Comparison of ENCODE assay signal across 14 mouse cellular contexts in the genomic region with DNA sequence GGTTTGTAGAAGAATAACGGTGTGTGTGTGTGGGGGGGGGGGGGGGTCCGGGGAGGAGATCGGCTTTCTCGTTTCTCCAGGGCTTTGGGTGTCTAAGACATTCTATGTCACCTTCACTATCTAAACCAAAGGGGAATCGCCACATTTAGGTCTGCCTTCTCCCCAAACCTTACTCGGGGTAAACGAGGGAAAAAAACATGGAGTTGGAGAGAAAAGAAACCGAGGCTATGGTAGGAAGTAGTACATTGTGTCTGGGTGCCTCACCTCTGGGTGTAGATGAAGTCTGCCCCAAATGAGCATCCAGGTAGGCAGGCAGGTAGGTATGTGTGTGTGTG. TPM values are rescaled to one million over a fixed set of nuclear protein-coding genes. Genes with fewer than 3 reads are reported as not detected.
DNase-seq lines count a peak whose midpoint lies in the region; ATAC-seq and TF ChIP-seq lines count a peak whose summit lies in the region.
"Had no signal": no experiment of that assay in that cellular context is flagged by ENCODE, and none has a peak within 500 bp of the region (broad histone marks: within the 10 kb centered on the region; RNA-seq: fewer than 3 reads in every experiment).

No protein-coding gene starts in this region.

- H3K9me3 ChIP-seq in neural tube, embryonic 11.5 days (ENCODE audit: control insufficient read depth, low read length) = no peaks in the 10 kb centered on the region
- no peaks in the 10 kb centered on the region for H3K9me3 ChIP-seq in forebrain, postnatal 0 days (ENCODE audit: low read length)
- no peaks in the 10 kb centered on the region for H3K9me3 ChIP-seq in limb, embryonic 14.5 days (ENCODE audit: control insufficient read depth, low read length)
- no peaks in the 10 kb centered on the region for H3K9me3 ChIP-seq in neural tube, embryonic 15.5 days (replicated peaks)
- H3K9me3 ChIP-seq: G1E; heart, embryonic 15.5 days had no signal

- H3K4me1 ChIP-seq in neural tube, embryonic 11.5 days (ENCODE audit: control insufficient read depth, insufficient read depth, low read length) = peaks cover 32% of the 10 kb centered on the region
- peaks cover 34% of the 10 kb centered on the region for H3K4me1 ChIP-seq in forebrain, postnatal 0 days (ENCODE audit: insufficient read depth)
- peaks cover 9% of the 10 kb centered on the region for H3K4me1 ChIP-seq in limb, embryonic 14.5 days (ENCODE audit: control insufficient read depth, insufficient read depth, low read length)
- H3K4me1 ChIP-seq in neural tube, embryonic 15.5 days = peaks cover 70% of the 10 kb centered on the region

- 0 out of 2 replicates have a peak, but pooled peaks cover 6% of the 10 kb centered on the region for H3K27me3 ChIP-seq in neural tube, embryonic 11.5 days (ENCODE audit: control insufficient read depth, insufficient read depth, low read length)
- no peaks in the 10 kb centered on the region for H3K27me3 ChIP-seq in forebrain, postnatal 0 days (ENCODE audit: insufficient read depth, low read length)
- peaks cover 32% of the 10 kb centered on the region for H3K27me3 ChIP-seq in limb, embryonic 14.5 days (ENCODE audit: control insufficient read depth, insufficient read depth, low read length)
- no peaks in the 10 kb centered on the region; the same call in 1 of the 2 replicates for H3K27me3 ChIP-seq in neural tube, embryonic 15.5 days (replicated peaks)

- H3K27ac ChIP-seq in neural tube, embryonic 11.5 days (ENCODE audit: low read depth, low read length) = 0 out of 2 replicates have a peak overlapping the region, but pooled peaks have one; percentile 45
- H3K27ac ChIP-seq in forebrain, postnatal 0 days (ENCODE audit: low read depth, low read length) = peak overlapping the region; percentile 89
- H3K27ac ChIP-seq in limb, embryonic 14.5 days (replicated peaks; ENCODE audit: low read depth, low read length) = no peak overlapping the region
- peak overlapping the region; percentile 84 for H3K27ac ChIP-seq in neural tube, embryonic 15.5 days (replicated peaks)
- H3K27ac ChIP-seq: heart, embryonic 15.5 days had no signal

- peak overlapping the region; percentile 46 for H3K4me3 ChIP-seq in neural tube, embryonic 11.5 days (ENCODE audit: low read depth, low read length)
- H3K4me3 ChIP-seq in forebrain, postnatal 0 days (ENCODE audit: low read depth, low read length) = peak overlapping the region; percentile 56
- 0 out of 2 replicates have a peak overlapping the region, but pooled peaks have one; percentile 1 for H3K4me3 ChIP-seq in limb, embryonic 14.5 days (replicated peaks; ENCODE audit: low read length)
- H3K4me3 ChIP-seq in neural tube, embryonic 15.5 days (replicated peaks) = peak overlapping the region; percentile 47
- H3K4me3 ChIP-seq: heart, embryonic 15.5 days had no signal

- no peak for TF ChIP-seq POLR2A in limb, embryonic 14.5 days (IDR thresholded peaks at IDR 0.05; ENCODE audit: borderline replicate concordance, extremely low read depth, insufficient read depth, insufficient read length)

- 19% methylated on average over 8 of the region's 8 CpGs for WGBS in neural tube, embryonic 11.5 days
- 1% methylated on average over 8 of the region's 8 CpGs for WGBS in forebrain, postnatal 0 days
- WGBS in limb, embryonic 14.5 days = 10% methylated on average over 8 of the region's 8 CpGs
- 4% methylated on average over 8 of the region's 8 CpGs for WGBS in neural tube, embryonic 15.5 days

- H3K36me3 ChIP-seq in neural tube, embryonic 11.5 days (ENCODE audit: control insufficient read depth, insufficient read depth, low read length) = no peaks in the 10 kb centered on the region
- H3K36me3 ChIP-seq in forebrain, postnatal 0 days (ENCODE audit: insufficient read depth) = peaks cover 4% of the 10 kb centered on the region
- H3K36me3 ChIP-seq in limb, embryonic 14.5 days (ENCODE audit: control insufficient read depth, insufficient read depth, low read length) = no peaks in the 10 kb centered on the region
- H3K36me3 ChIP-seq in neural tube, embryonic 15.5 days = no peaks in the 10 kb centered on the region
- H3K36me3 ChIP-seq: G1E; heart, embryonic 15.5 days had no signal

- H3K9ac ChIP-seq in neural tube, embryonic 11.5 days (ENCODE audit: low read length) = peak overlapping the region; percentile 51
- H3K9ac ChIP-seq in forebrain, postnatal 0 days = peak overlapping the region; percentile 74
- no peak overlapping the region for H3K9ac ChIP-seq in limb, embryonic 14.5 days (ENCODE audit: low read depth, low read length, severe bottlenecking)
- H3K9ac ChIP-seq in neural tube, embryonic 15.5 days (replicated peaks) = peak overlapping the region; percentile 69
- H3K9ac ChIP-seq: heart, embryonic 15.5 days had no signal

- ATAC-seq in neural tube, embryonic 11.5 days (ENCODE audit: insufficient read depth, low FRiP score, low TSS enrichment) = no peak
- no peak for ATAC-seq in forebrain, postnatal 0 days
- no peak for ATAC-seq in limb, embryonic 14.5 days (ENCODE audit: low FRiP score, low read depth)
- no peak for ATAC-seq in neural tube, embryonic 15.5 days (ENCODE audit: low FRiP score)

- TF ChIP-seq CTCF in forebrain, postnatal 0 days (IDR thresholded peaks at IDR 0.05; ENCODE audit: low read depth) = no peak

- peak overlapping the region; percentile 78 for H3K4me2 ChIP-seq in neural tube, embryonic 11.5 days (ENCODE audit: low read depth)
- H3K4me2 ChIP-seq in forebrain, postnatal 0 days (ENCODE audit: low read depth) = peak overlapping the region; percentile 62
- no peak overlapping the region for H3K4me2 ChIP-seq in limb, embryonic 14.5 days (replicated peaks; ENCODE audit: low read depth, low read length, severe bottlenecking)
- peak overlapping the region; percentile 59 for H3K4me2 ChIP-seq in neural tube, embryonic 15.5 days
- H3K4me2 ChIP-seq: heart, embryonic 15.5 days had no signal

- no peak for DNase-seq in neural tube, embryonic 11.5 days (ENCODE audit: low spot score)
- DNase-seq in neural tube, embryonic 10.5 days (ENCODE audit: extremely low spot score, low spot score) = no peak
- DNase-seq in forebrain, postnatal 0 days = peak; percentile 58
- no peak for DNase-seq in limb, embryonic 14.5 days (ENCODE audit: low spot score)
- DNase-seq in adipocyte (ENCODE audit: low spot score) = no peak
- DNase-seq in c-Kit-positive CD71-positive TER-119-positive erythroid progenitor cells, embryonic 14.5 days (ENCODE audit: low spot score) = no peak
- no peak for DNase-seq in yolk sac, embryonic 10.5 days (ENCODE audit: low spot score)
- DNase-seq: B cell, adult 2 months; gastrocnemius, postnatal 25 days; kidney, adult 2 months; thymus, postnatal 25 days had no signal

RNA-seq across cellular contexts. Expression of gene Aen, which starts 12.0 kb away (rescaled TPM):
- polyA plus RNA-seq in neural tube, embryonic 11.5 days (2014; fragmentation: Nextera tagmentation; extraction: Ambion mirVana) = 49.1 and 52.5 TPM in 2 replicates
- total RNA-seq in forebrain, postnatal 0 days (2014; rRNA removed) = 40.5 and 43.1 TPM in 2 replicates
- polyA plus RNA-seq in forebrain, postnatal 0 days (2015; fragmentation: Nextera tagmentation; extraction: Ambion mirVana) = 57.7 and 58.9 TPM in 2 replicates
- 26.1 and 29.2 TPM in 2 replicates for polyA plus RNA-seq in limb, embryonic 14.5 days (2012; rRNA removed)
- polyA plus RNA-seq in limb, embryonic 14.5 days (2014; fragmentation: Nextera tagmentation; extraction: Ambion mirVana) = 33.8 and 34.1 TPM in 2 replicates
- 55.7 and 58.6 TPM in 2 replicates for polyA plus RNA-seq in neural tube, embryonic 15.5 days (2015; fragmentation: Nextera tagmentation; extraction: Ambion mirVana)

RNA-seq across cellular contexts. Expression of gene Isg20, which starts 29.5 kb away (rescaled TPM):
- 0.45 and 0.49 TPM in 2 replicates for polyA plus RNA-seq in neural tube, embryonic 11.5 days (2014; fragmentation: Nextera tagmentation; extraction: Ambion mirVana)
- total RNA-seq in forebrain, postnatal 0 days (2014; rRNA removed) = 0.38 and 2.2 TPM in 2 replicates
- polyA plus RNA-seq in forebrain, postnatal 0 days (2015; fragmentation: Nextera tagmentation; extraction: Ambion mirVana) = 0.87 and 1.6 TPM in 2 replicates
- 2.0 and 2.5 TPM in 2 replicates for polyA plus RNA-seq in limb, embryonic 14.5 days (2012; rRNA removed)
- 1.5 and 1.6 TPM in 2 replicates for polyA plus RNA-seq in limb, embryonic 14.5 days (2014; fragmentation: Nextera tagmentation; extraction: Ambion mirVana)
- polyA plus RNA-seq in neural tube, embryonic 15.5 days (2015; fragmentation: Nextera tagmentation; extraction: Ambion mirVana) = 1.3 and 10.5 TPM in 2 replicates

RNA-seq across cellular contexts. Expression of gene Det1, which starts 36.6 kb away (rescaled TPM):
- polyA plus RNA-seq in neural tube, embryonic 11.5 days (2014; fragmentation: Nextera tagmentation; extraction: Ambion mirVana) = 22.0 and 22.2 TPM in 2 replicates
- 9.8 and 11.9 TPM in 2 replicates for total RNA-seq in forebrain, postnatal 0 days (2014; rRNA removed)
- polyA plus RNA-seq in forebrain, postnatal 0 days (2015; fragmentation: Nextera tagmentation; extraction: Ambion mirVana) = 6.2 and 7.0 TPM in 2 replicates
- 18.6 and 24.3 TPM in 2 replicates for polyA plus RNA-seq in limb, embryonic 14.5 days (2012; rRNA removed)
- polyA plus RNA-seq in limb, embryonic 14.5 days (2014; fragmentation: Nextera tagmentation; extraction: Ambion mirVana) = 15.6 and 19.4 TPM in 2 replicates
- 12.6 and 13.5 TPM in 2 replicates for polyA plus RNA-seq in neural tube, embryonic 15.5 days (2015; fragmentation: Nextera tagmentation; extraction: Ambion mirVana)

Comparison
In these comparisons a context has a peak if more than half of its experiments do, and no peak if none do; other contexts are left out.
1. H3K4me3 ChIP-seq: peak in every context shown above with its lines; median percentile 56 in forebrain, postnatal 0 days; 47 in neural tube, embryonic 15.5 days; 46 in neural tube, embryonic 11.5 days; 1 in limb, embryonic 14.5 days.